Mouse (Mus musculus) brain, adult 2 months (tissue): Measurements from ENCODE around the gene Epb41l1.

ENCODE experiments used
- DNase-seq: peaks from one replicate; pipeline ENCODE4 v3.0.0; 2011; ENCODE audit warnings: low read depth, low spot score

Gene Epb41l1

DNA sequence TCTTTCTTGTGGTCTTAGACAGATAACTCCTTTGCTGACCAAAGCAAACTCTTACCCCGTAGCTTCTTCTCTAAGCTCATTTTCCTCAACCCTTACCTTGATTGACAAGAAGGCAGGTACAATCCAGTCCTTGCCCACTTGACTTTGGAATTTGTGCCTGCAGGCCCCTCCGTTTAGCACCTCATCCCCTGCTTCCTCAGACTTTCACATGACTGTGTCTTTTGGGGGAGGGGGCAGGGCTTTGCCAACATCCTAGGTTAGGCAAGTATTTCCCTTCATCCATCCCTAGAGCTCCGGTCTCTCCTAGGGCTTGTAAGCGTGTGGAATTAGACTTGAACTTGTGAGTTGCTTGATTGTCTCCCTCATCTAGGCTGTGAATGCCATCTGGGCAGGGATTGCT lies 3.0 kb downstream of the Epb41l1 start:
- no peak for DNase-seq

DNA sequence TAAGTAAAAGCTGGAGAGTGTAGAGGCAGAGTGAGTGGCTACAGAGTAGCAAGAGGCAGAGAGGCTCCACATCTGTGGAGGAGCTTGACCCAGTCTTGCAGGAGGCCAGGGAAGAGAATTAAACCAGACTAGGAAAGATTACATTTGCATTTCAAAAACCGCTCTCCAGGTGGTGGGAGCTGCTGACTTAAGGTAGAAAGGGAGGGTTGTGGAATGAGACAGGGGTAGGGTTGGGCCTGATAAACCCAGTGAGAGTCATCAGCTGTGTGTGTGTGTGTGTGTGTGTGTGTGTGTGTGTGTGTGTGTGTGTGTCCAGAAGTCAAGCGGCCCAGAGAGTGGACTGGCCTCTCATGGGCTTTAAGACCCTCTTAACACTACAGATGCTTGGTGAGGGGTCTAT lies 4.9 kb downstream of the Epb41l1 start:
- no peak for DNase-seq

DNA sequence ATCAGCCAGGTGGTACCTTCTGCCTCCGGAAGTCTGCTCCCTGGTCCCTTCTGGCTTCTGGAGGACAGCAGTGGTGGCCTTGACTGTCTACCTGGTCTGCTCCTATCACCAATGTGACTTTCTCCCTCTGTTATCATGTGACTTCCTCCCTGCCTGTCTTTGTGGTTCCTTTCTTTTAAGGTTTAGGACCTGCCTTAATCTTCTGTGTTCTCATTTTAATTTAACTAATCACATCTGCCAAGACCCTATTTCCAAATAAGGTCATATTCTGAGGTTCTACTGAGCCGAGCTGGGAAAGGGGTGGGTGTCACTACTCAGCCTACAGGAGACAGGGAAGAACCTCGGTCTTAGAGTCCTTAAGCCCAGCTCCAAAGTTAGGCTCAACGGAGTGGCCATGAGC lies 5.4 kb downstream of the Epb41l1 start:
- no peak for DNase-seq

DNA sequence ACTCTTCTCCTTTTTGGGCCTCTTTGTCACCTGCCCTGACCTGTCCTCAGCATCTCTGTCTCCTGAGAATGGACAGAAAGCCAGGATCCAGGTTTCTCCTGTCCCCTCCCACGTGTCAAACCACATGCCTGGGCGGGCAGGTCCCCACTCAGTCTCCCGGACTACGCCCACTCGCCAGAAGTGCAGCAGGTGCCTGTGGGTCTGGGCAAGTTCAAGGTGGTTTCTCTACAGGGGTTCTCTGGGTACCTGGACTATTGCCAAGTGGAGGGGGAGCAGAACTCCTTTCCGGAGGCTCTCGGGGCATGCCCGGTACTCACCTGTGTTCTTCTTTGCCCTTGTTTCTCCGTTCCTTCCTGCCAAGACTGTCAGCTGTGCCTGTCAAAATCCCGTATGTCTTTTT lies 9.1 kb downstream of the Epb41l1 start:
- DNase-seq: no peak

DNA sequence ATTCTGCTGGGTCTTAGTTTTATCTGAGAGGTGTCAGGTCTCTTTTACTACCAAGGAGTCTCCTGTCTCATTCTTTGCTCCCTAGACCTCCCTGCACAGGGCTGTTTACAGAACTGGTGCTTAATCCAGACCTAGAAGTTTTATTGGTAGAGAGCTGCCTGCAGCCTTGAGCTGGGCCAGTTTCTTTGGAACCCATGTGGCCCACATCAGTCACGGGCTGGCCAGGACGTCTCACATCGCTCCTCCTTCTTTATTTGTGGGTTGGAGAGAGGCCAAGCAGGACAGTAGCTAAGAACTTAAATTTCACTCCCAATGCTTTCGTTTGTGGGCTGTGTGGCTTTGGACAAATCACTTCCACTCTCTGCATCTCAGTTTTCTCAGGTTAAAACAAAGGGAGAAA lies 9.6 kb downstream of the Epb41l1 start:
- no peak for DNase-seq

DNA sequence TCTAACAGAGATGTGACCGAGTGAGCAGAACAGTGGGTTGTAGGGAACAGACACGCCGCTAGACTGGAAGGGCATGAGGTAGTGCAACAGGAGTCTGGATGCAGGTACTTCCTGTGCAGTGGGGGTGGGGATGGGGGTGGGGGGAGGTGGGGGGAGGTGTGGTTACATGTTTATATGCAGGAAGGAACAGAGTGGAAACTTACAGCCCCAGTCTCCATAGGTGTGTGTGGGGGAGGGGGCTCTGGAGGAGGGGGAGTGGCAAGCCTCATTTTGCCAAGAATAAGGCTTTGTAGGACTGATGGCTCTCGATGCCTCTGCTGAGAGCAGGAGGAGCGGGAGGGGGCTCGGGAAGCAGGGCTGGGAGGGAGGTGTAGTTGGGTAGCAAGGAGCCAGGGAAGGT lies 10.7 kb downstream of the Epb41l1 start:
- no peak for DNase-seq

DNA sequence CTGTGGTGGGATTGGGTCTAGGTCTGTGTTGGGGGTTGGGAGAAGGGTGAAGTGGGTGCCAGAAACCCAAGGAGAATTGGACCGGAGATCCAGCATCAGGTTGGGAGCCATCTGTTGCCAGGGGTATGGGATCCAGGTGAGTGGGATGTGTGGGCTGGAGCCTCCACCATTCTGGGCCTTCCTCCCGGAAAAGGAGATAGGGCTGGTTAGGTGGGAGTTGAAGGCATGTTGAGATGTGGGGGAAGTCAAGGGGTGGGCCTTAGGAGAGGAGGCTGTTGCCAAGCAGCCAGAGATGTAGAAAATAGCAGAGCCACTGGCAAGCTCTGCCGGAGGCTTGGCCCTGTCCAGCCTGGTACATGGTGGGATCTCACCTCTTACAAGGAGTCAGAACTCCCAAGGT lies 11.4 kb downstream of the Epb41l1 start:
- peak; percentile 65 for DNase-seq

DNA sequence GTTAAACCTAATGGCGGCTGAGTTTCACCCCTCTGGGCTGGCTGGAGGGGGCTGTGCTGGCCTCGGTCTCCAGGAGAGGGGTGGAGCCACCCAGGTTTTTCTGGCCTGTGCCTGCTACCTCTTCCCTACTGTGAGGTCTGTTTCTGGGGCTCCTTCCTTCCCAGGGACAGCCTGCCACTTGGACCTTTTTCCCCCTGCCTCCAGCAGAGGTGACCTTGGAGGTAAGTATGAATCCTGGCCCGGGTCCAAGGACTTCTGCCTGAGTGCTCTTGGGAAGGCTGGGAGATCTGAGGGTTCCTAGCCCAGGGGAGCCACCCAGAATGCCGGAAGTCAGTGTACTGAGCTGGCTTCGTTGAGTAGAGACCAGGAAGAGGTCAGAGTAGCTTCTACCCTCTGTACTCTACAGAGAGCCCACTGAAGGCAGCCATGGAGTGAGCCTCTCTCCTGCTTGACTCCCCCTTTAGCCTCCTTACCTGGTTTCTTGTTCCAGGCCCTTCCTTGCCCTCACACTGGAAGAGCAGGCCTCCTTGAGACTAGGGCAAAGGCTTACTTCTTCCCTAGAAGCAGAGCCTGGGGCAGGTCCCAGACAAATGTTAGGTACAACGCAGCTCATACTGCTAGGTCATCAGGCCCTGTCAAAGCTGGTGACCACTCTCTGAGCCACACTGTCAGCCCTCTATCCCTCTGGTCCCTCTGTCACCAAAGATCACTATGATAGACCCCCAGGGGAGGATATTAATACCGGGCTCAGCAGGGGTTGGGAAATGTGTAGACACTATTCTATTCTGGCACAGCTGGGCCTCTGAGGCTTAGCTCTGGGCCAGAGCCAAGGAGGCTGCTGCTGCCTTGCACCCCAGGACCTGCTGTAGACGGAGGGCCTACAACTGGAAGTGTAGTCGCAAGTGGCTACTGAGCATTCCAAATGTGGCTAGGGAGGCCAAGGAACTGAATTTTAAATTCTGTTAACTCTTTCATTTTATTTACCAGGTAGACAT lies 12.5 kb downstream of the Epb41l1 start:
- DNase-seq: no peak

DNA sequence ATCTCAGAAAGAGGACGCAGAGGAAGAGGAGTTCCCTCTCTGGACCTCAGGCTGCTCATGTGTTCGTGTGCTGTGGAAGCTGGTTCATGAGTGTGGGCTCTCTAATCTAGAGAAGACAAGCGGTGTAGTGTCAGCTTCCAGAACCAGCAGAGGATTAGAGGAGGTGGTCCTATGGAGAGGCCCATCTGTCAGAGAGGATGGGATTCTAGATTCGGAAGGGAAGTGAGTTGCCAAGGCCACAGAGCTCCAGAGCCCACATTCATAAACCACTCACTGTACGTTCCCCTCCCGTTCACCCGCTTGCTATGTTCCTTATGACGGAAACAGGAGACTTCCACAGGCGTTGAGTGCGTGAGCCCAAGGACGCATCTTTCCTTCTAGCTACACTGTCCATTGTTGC lies 16.9 kb downstream of the Epb41l1 start:
- DNase-seq: no peak

DNA sequence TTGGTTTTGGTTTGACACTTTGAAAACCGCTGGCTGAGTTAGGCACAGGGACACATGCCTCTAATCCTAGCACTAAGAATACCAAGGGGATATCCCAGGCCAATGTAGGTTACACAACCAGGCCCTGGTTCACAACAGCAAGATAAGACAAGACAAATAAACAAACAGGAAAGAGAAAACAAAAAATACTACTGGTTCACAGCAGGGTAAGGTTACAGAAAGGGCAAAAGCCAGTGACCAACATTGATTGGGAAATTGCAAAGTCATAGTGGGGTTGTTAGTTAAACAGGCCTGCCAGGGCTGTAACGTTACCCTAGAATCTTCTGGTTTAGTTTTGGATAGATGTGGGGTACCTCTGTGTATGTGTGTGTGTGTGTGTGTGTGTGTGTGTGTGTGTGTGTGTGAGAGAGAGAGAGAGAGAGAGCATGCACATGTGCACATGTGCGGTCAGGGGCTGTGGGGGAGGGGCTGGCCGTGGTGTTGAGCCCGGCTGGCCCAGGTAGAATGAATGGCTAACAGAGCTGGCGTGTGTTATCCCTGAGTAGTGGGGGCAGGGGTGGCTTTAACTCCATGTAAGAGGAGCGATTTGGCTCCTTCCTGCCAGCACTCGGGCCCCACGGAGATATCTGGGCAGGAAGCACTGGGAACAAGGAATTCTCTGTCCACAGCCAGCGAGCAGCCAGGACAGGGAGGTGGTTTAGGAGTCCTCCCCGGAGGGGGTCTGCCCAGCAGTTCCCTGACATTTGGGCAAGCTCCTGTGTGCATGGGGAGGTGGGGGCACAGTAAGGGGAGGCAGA lies 19.2 kb downstream of the Epb41l1 start:
- DNase-seq: no peak

DNA sequence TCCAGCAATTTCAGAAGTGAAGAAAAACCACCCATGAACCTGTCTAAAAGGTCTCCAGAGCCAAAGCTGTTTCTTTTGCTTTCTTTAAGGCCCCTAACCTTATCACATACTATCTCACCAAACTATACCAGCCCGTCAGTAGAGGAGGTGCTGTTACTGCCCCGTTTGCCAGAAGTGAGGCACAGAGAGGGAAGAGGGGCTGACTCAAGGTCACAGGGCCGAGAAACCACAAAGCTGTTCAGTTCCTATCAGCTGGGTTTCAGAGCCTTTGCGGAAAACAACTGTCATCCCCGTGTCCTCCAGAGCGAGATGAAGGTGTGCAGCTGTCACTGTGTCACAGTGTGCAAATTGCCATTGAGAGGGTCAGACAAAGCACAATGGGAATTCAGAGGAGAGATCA lies 21.2 kb downstream of the Epb41l1 start:
- DNase-seq: no peak

DNA sequence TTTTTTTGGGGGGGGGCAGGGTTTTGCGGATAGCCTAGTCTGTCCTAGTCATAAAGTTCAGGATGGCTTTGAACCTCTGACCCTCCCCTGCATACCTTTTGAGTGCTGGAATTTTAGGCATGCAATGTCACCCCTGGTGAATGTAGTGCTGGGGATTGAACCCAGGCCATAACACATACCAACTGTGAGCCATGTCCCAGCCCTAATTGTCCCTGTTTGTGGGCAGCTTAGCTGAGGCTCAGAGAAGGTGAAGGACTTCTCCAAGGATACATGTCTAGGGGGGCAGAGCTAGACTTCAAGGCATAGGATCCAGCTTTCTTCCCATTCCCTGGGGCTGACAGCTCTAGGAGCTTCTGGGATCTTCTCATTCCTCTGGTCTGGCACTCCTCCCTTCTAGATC lies 22.6 kb downstream of the Epb41l1 start:
- no peak for DNase-seq

DNA sequence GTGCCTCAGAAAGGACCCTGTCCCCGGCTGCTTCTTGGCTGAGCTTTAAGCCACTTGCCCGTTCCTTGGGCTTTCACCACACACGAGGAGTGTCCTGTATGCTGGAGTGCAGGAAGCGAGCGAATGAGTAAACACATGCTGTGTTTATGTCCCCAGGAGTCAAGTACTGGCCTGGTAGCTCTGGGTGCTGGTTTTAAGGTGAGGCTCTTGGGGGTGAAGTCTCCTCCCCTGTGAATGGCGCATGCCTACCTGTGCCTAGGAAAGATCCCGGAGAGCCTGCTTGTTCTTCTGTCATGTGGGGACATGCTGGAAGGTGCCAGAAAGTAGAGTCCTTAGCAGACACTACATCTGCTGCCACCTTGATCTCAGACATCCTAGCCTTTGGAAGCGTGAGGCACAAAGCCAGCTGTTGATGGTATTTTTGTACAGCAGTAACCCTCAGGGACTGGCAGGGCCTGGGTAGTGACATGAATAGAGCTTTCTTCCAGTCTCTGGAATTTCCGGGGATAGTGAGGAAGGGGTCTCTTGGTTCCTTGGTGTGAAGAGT lies 25.9 kb downstream of the Epb41l1 start:
- no peak for DNase-seq

DNA sequence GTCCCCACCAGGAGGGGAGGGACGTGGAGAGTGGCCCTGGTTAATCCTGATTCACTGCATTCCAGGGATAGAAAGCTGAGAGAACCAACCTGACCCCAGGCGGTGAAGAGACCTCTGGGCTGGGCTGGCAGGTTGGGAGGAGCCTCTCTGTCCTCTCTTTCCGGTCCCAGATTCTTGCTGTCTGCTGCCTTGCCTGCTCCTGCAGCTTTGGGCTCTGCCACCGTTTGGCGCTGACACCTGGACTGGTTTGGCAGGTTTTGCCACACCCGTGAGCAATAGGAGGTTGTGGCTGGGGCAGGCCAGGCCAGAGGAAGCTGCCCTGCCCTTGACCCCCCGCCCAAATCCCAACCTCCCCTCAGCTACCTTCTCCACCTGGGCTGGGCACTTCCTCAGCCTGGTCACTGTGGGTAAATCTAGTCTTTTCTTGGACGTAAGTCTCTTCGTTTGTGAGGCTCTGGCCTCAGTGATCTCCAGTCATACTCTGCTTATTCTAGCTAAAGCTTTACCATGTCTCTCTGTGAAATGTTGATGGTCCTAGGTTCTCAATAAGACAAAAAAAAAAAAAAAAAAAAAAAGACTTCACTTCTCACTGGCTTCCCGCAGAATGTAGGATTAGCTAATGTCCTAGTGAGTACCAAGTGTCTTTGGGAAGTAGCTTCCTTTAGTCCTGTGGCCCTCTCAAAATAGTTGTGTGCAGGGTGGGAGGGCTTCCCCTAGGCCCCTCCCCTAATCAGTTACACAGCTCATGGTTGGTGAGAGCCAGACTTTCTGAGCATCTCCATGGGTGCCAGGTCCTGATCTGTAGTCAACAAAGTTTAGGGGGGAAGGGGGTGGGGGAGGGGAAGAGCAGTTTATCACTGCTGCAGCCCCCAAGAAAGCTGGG lies 26.9 kb downstream of the Epb41l1 start:
- DNase-seq: no peak

DNA sequence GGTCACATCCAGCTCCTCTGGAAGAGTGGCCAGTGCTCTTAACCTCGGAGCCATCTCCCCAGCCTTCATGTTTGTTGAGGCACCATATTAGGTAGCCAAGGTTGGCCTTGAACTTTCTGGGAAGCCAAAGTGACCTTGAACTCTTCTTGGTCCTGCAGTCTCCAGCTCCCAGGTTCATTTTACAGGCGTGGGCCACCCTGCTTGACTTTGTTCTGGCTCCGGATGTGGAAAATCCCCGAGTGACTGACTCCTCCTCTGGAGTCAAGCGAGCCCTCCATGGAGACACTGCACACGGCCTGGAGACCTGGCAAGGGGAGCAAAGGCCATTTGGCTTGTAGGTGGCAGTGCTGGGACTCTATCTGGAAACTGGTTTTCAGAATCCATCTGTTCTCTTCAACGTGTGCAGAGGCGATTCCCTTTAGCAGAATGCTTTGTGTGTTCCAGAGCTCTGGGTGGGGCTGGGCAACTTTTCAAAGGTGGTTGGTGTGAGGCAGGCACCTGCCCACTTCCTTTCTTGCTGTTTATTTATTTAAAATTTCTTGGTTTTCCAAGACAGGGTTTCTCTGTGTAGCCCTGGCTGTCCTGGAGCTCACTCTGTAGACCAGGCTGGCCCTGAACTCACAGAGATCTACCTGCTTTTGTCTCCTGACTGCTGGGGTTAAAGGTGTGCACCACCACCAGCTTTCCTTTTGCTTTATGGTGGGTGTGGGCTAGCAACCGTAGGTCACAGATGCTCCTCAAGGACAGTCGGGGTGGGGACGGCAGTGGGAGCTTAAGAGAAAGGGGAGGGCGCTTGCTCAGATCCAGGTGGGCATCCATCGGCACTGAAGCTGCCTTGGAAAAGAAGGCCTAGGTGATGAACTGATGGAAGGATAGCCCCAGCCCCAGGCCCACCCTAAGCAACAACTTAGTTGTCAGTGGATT lies 30.8 kb downstream of the Epb41l1 start:
- DNase-seq: peak; percentile 61

DNA sequence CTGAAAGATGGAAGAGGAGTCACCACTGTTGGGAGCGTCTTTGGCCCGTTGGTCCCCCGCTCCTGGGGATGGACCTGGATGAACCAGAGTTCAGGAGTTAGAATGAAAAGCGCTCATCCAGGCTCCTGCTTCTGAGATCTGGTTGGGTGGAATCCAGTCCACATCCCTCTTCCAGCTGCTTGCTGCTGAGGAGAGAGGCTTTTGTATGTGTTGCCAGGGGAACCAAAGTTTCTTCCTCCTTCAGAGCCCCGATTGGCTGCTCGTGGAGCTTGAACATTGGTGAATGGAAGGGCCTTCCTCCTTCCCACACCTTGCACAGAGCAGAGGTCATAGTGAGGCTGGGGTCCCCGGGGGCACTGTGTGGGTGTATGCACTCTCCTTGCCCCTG lies 31.4 kb downstream of the Epb41l1 start:
- peak; percentile 83 for DNase-seq

DNA sequence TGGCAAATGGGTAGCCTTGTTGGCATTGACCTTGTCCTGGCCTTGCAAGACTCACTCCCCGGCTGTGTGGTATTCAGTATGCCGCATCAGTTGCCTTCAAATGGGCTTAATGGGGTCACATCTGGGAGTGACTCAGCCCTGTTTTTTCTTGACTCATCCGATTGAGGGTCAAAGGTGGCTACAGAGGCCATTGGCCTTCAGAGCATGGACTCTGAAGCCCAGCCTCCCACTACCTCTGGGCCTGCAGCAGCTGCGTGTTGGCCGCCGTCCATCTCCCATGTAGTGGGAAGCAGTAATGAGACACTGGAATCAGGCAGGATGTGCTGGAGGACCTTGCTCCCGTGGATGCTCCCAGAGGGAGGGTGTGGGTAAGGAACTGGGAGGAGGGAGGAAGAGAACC lies 33.1 kb downstream of the Epb41l1 start:
- no peak for DNase-seq

DNA sequence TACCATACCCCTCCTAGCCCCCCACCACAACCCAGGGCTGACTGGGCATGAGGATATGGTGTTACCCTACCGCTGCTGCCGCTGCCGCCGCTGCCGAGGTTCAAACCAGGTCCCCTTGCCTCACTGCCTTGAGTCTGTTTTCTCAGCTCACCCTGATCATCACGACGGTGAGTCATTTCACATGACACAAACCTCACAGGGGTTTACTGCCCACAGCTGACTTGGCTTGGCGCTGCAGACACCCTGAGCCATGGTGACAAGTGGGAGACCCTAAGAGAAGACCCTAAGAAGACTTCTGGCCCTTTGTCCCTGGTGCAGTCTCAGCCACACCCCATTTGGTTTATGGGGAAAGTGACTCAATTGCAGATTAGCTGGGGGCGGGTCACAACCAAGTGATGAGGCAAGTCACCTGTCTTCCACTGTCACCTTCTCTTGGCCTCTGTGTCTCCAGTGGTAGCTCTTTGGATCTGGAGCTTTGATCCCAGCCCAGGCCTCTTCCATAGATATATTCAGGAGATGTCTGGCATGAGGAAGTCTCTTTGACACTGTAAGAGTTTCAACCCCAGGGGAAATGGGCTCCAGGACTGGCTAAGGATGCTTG lies 34.9 kb downstream of the Epb41l1 start:
- no peak for DNase-seq

DNA sequence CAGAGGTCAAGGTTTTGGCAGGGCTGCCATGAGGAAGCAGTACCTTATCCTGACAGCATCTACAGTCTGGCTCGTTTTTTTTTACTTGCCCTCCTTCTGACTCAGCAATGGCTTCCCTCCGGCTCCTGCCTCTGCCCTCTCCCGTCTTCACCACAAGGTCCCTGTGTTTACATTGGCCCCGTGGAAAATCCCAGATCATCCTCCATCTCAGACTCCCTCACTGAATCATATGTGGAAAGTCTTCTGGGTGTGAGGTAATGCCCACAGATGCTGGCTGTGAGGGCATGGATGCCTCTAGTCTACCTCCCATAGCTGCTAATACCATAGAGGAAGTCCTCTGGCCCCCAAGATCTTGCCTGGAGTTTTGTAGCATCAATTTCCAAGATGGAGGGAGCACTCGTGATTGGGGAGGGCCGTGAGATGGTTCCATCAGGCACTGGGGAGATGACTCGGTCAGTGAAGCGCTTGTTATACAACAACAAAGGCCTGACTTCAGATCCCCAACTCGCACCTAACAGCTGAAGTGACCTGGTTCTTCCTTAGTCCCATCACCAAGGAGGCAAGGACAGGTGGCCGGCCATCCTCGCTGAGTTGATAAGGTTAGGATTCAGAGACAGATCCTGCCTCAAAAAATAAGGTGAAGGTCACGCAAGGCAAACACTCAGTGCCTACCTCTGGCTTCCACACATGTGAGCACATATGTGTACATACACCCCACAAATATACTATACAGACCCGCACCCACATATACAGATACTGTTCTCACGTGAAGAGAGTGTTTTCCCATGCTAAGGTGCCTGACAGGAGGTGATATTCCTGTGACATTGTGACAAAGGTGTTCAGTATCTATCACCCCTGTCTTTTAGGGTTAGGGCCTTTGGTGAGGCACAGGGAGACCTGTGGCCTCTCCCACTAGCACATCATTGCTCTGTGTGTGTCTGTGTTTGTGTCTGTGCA lies 36.0 kb downstream of the Epb41l1 start:
- no peak for DNase-seq
